ENCODE assay signal across 22 mouse cellular contexts in the genomic region with DNA sequence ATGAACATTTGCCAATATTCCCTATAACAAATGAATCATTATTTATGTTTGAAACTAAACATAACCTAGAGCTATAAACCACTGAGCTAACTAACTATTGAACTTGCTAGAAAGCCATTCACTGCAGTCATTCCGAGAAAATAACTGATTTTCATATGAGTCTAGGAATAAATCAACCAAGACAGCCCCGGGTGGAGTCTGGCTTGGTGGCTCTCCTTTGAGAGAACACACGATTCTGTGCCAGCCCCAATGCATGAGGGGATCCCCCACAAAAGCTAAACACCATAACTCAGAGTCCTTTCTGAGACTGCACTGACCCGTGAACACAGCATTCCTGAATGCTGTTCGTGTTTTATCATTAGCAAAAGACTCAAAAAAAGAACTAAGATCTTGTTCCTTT. TPM values are rescaled to one million over a fixed set of nuclear protein-coding genes. Genes with fewer than 3 reads are reported as not detected.
DNase-seq lines count a peak whose midpoint lies in the region; ATAC-seq and TF ChIP-seq lines count a peak whose summit lies in the region.
"Had no signal": no experiment of that assay in that cellular context is flagged by ENCODE, and none has a peak within 500 bp of the region (broad histone marks: within the 10 kb centered on the region; RNA-seq: fewer than 3 reads in every experiment).

No protein-coding gene starts in this region.

- peak; percentile 97 for TF ChIP-seq EP300 in CH12.LX (IDR thresholded peaks at IDR 0.05; ENCODE audit: low read length)

- in situ Hi-C loops in CH12.LX (cut with MboI; ENCODE audit: low pct_ligation_motif_present, low pct_unique_long_range_greater_than_20kb, low sequenced_read_pairs): loop anchor here (5.0 to 25.0 kb wide), 2 partner anchors 38 to 1248 kb away; a partner anchor contains a TSS
- in situ Hi-C loops in Patski (cut with MboI; ENCODE audit: low pct_unique_long_range_greater_than_20kb): loop anchor here (25.0 kb wide), 1 partner anchor 1023 kb away; no protein-coding TSS in a partner anchor

- no peaks in the 10 kb centered on the region for H3K79me2 ChIP-seq in CH12.LX (replicated peaks; ENCODE audit: control insufficient read depth, extremely low read depth, insufficient read depth, poor library complexity, severe bottlenecking)

- dilution Hi-C loops in CH12.LX (cut with MboI; ENCODE audit: extremely low pct_ligation_motif_present, extremely low pct_unique_long_range_greater_than_20kb, low sequenced_read_pairs): no loop called here

- POLR2A ChIA-PET in Patski (lab: Charles Lee): no interaction called here

- CTCF ChIA-PET in Patski (lab: Charles Lee): interaction anchor here (0.7 to 1.5 kb wide), 3 partner anchors 8 to 38 kb away, joined by 3 to 4 read pairs (median 3); no protein-coding TSS in a partner anchor

- H3K27ac ChIP-seq in midbrain, embryonic 11.5 days (ENCODE audit: low read depth, low read length): no peak overlapping the region
- H3K27ac ChIP-seq in midbrain, embryonic 15.5 days: no peak overlapping the region
- no peak overlapping the region for H3K27ac ChIP-seq in CH12.LX (ENCODE audit: insufficient read depth, low read depth)
- H3K27ac ChIP-seq: embryonic facial prominence, embryonic 10.5 days; embryonic facial prominence, embryonic 12.5 days; forebrain, embryonic 13.5 days; forebrain, embryonic 15.5 days had no signal

- H3K4me1 ChIP-seq in midbrain, embryonic 11.5 days (ENCODE audit: control insufficient read depth, insufficient read depth, low read length): no peaks in the 10 kb centered on the region
- no peaks in the 10 kb centered on the region for H3K4me1 ChIP-seq in midbrain, embryonic 15.5 days
- peaks cover 24 to 85% of the 10 kb centered on the region in 2 experiments for H3K4me1 ChIP-seq in CH12.LX (ENCODE audit: control insufficient read depth in 1 of 2, insufficient read depth in 2 of 2)
- H3K4me1 ChIP-seq: embryonic facial prominence, embryonic 10.5 days; embryonic facial prominence, embryonic 12.5 days; forebrain, embryonic 13.5 days; forebrain, embryonic 15.5 days had no signal

- H3K9ac ChIP-seq in midbrain, embryonic 11.5 days (ENCODE audit: low read length): no peak overlapping the region
- H3K9ac ChIP-seq in midbrain, embryonic 15.5 days: no peak overlapping the region
- H3K9ac ChIP-seq in CH12.LX (ENCODE audit: insufficient read depth, low read depth): no peak overlapping the region
- H3K9ac ChIP-seq: embryonic facial prominence, embryonic 12.5 days; forebrain, embryonic 13.5 days; forebrain, embryonic 15.5 days; forebrain, postnatal 0 days had no signal

- no peak; the same call in none of the 2 replicates for TF ChIP-seq RAD21 in CH12.LX (IDR thresholded peaks at IDR 0.05; ENCODE audit: low read depth, low read length)

- H3K4me3 ChIP-seq in midbrain, embryonic 11.5 days (ENCODE audit: low read depth, low read length): no peak overlapping the region
- no peak overlapping the region for H3K4me3 ChIP-seq in midbrain, embryonic 15.5 days
- H3K4me3 ChIP-seq in CH12.LX (replicated peaks in 1 of 3; ENCODE audit: low read depth in 2 of 3, low read length in 2 of 3, poor library complexity in 1 of 3): no peak overlapping the region
- H3K4me3 ChIP-seq: embryonic facial prominence, embryonic 10.5 days; embryonic facial prominence, embryonic 12.5 days; forebrain, embryonic 13.5 days; forebrain, embryonic 15.5 days had no signal

- H3K27me3 ChIP-seq in midbrain, embryonic 11.5 days (ENCODE audit: control insufficient read depth, insufficient read depth, low read length): no peaks in the 10 kb centered on the region
- H3K27me3 ChIP-seq in midbrain, embryonic 15.5 days (replicated peaks): no peaks in the 10 kb centered on the region
- no peaks in the 10 kb centered on the region for H3K27me3 ChIP-seq in CH12.LX (replicated peaks)
- H3K27me3 ChIP-seq in Patski: no peaks in the 10 kb centered on the region
- H3K27me3 ChIP-seq: embryonic facial prominence, embryonic 12.5 days; forebrain, embryonic 13.5 days; forebrain, embryonic 15.5 days had no signal

- WGBS in midbrain, embryonic 11.5 days: 74% methylated on average over 5 of the region's 5 CpGs
- 59% methylated on average over 5 of the region's 5 CpGs for WGBS in midbrain, embryonic 15.5 days

- no peaks in the 10 kb centered on the region for H3K9me3 ChIP-seq in midbrain, embryonic 11.5 days (ENCODE audit: control insufficient read depth, low read length)
- H3K9me3 ChIP-seq in midbrain, embryonic 15.5 days: no peaks in the 10 kb centered on the region
- no peaks in the 10 kb centered on the region for H3K9me3 ChIP-seq in CH12.LX (replicated peaks; ENCODE audit: low read length)
- H3K9me3 ChIP-seq: embryonic facial prominence, embryonic 10.5 days; embryonic facial prominence, embryonic 12.5 days; forebrain, embryonic 13.5 days; forebrain, embryonic 15.5 days had no signal

- H3K4me2 ChIP-seq in midbrain, embryonic 11.5 days: no peak overlapping the region
- H3K4me2 ChIP-seq in midbrain, embryonic 15.5 days: no peak overlapping the region
- 0 out of 2 replicates have a peak overlapping the region, but pooled peaks have one; percentile 24 for H3K4me2 ChIP-seq in CH12.LX (ENCODE audit: insufficient read depth, low read depth, poor library complexity, severe bottlenecking)
- H3K4me2 ChIP-seq: embryonic facial prominence, embryonic 12.5 days; forebrain, embryonic 13.5 days; forebrain, embryonic 15.5 days had no signal

- ATAC-seq in midbrain, embryonic 11.5 days (ENCODE audit: low FRiP score): no peak
- no peak for ATAC-seq in midbrain, embryonic 15.5 days (replicated peaks)
- ATAC-seq in Patski: peak; percentile 65
- ATAC-seq: CD4-positive, CD25-positive, alpha-beta regulatory T cell, adult 4 months; forebrain, embryonic 13.5 days; forebrain, embryonic 15.5 days; forebrain, postnatal 0 days had no signal

- H3K36me3 ChIP-seq in midbrain, embryonic 11.5 days (ENCODE audit: control insufficient read depth, insufficient read depth, low read length): no peaks in the 10 kb centered on the region
- H3K36me3 ChIP-seq in midbrain, embryonic 15.5 days (replicated peaks): no peaks in the 10 kb centered on the region
- H3K36me3 ChIP-seq in CH12.LX (replicated peaks in 1 of 2; ENCODE audit: control insufficient read depth in 1 of 2, insufficient read depth in 1 of 2, low read length in 1 of 2): no peaks in the 10 kb centered on the region
- H3K36me3 ChIP-seq: embryonic facial prominence, embryonic 10.5 days; embryonic facial prominence, embryonic 12.5 days; forebrain, embryonic 15.5 days had no signal

- TF ChIP-seq CTCF in CH12.LX (conservative IDR thresholded peaks at IDR 0.05 in 1 of 2, IDR thresholded peaks at IDR 0.05 in 1 of 2; ENCODE audit: low read depth in 2 of 2, low read length in 2 of 2) (no peak), Patski (IDR thresholded peaks at IDR 0.05) (no peak)

- no peak for TF ChIP-seq POLR2A in CH12.LX (IDR thresholded peaks at IDR 0.05; ENCODE audit: low read depth, low read length)

- DNase-seq in midbrain, embryonic 11.5 days (ENCODE audit: low spot score, missing footprints): peak; percentile 49
- DNase-seq in CH12.LX (ENCODE audit: extremely low read depth) (peak; percentile 87), Patski (ENCODE audit: low read depth, low spot score) (no peak)
- DNase-seq in cerebellum, postnatal 14 days: no peak
- DNase-seq in ovary, postnatal 14 days (ENCODE audit: low spot score): no peak
- DNase-seq: adrenal gland, adult 2 months; adrenal gland, postnatal 10 days; adrenal gland, postnatal 25 days; B cell, adult 2 months; cerebellum, adult 11 months; cerebellum, adult 18-20 months; cerebellum, adult 8-10 months; cerebellum, adult 9-11 months; cerebellum, postnatal 25 days; forebrain, postnatal 0 days had no signal

TF ChIP-seq in CH12.LX, 34 proteins besides CTCF, POLR2A, EP300 and RAD21 (continues in another document):
- peak; percentile 56; the same call in 1 of the 2 replicates for TF ChIP-seq SIN3A (IDR thresholded peaks at IDR 0.05; ENCODE audit: low read length)
- TF ChIP-seq SMC3 (IDR thresholded peaks at IDR 0.05; ENCODE audit: low read depth, low read length): peak; percentile 5; the same call in 1 of the 2 replicates
- peak; percentile 81; the same call in 1 of the 2 replicates for TF ChIP-seq RCOR1 (conservative IDR thresholded peaks at IDR 0.05; ENCODE audit: low read depth, low read length)
- no peak for TF ChIP-seq ZMIZ1 (IDR thresholded peaks at IDR 0.05; ENCODE audit: low read depth, low read length)
- peak; percentile 56; the same call in 1 of the 2 replicates for TF ChIP-seq MAZ (IDR thresholded peaks at IDR 0.05; ENCODE audit: low read depth, low read length)
- TF ChIP-seq MYC (IDR thresholded peaks at IDR 0.05; ENCODE audit: low read depth, low read length): peak; percentile 47; the same call in 1 of the 2 replicates
- TF ChIP-seq JUN (IDR thresholded peaks at IDR 0.05; ENCODE audit: insufficient read depth, low read depth, low read length): peak; percentile 94
- no peak for TF ChIP-seq HCFC1 (IDR thresholded peaks at IDR 0.05; ENCODE audit: low read depth, low read length)
- TF ChIP-seq ZNF384 (IDR thresholded peaks at IDR 0.05; ENCODE audit: low read depth, low read length): no peak
- TF ChIP-seq ETS1 (conservative IDR thresholded peaks at IDR 0.05; ENCODE audit: low read depth, low read length): peak; percentile 82
- TF ChIP-seq CHD1 (IDR thresholded peaks at IDR 0.05; ENCODE audit: low read depth, low read length): no peak; the same call in 1 of the 2 replicates
- 0 out of 2 replicates have a peak, but pooled peaks have one; percentile 4 for TF ChIP-seq KAT2A (IDR thresholded peaks at IDR 0.05; ENCODE audit: insufficient replicate concordance, low read length)
- TF ChIP-seq JUND (conservative IDR thresholded peaks at IDR 0.05; ENCODE audit: low read depth, low read length): peak; percentile 97
- TF ChIP-seq TBP (conservative IDR thresholded peaks at IDR 0.05; ENCODE audit: low read depth, low read length): no peak
- TF ChIP-seq CHD2 (IDR thresholded peaks at IDR 0.05; ENCODE audit: low read length): peak; percentile 59
- no peak for TF ChIP-seq ZKSCAN1 (IDR thresholded peaks at IDR 0.05; ENCODE audit: borderline replicate concordance, low read depth, low read length)
- no peak for TF ChIP-seq MXI1 (IDR thresholded peaks at IDR 0.05; ENCODE audit: low read depth, low read length)
- no peak for TF ChIP-seq USF1 (IDR thresholded peaks at IDR 0.05; ENCODE audit: low read depth, low read length)
- TF ChIP-seq NRF1 (IDR thresholded peaks at IDR 0.05; ENCODE audit: low read depth, low read length): no peak
- peak; percentile 82 for TF ChIP-seq MAFK (IDR thresholded peaks at IDR 0.05; ENCODE audit: insufficient replicate concordance, low read length)
- TF ChIP-seq NELFE (IDR thresholded peaks at IDR 0.05; ENCODE audit: low read depth, low read length): no peak

RNA-seq across cellular contexts. Expression of a gene that starts 8.0 kb away (rescaled TPM):
- polyA plus RNA-seq in midbrain, embryonic 11.5 days (2014; fragmentation: Nextera tagmentation; extraction: Ambion mirVana): 0.26 and 0.63 TPM in 2 replicates
- 0.87 and 1.3 TPM in 2 replicates for polyA plus RNA-seq in midbrain, embryonic 15.5 days (2015; fragmentation: Nextera tagmentation; extraction: Ambion mirVana)
- total RNA-seq in CH12.LX (2012; rRNA removed) (1.7 and 3.0 TPM in 2 replicates), CH12.LX (2014; rRNA removed) (6.8 and 9.1 TPM in 2 replicates)
- polyA plus RNA-seq in CH12.LX (2012; ENCODE audit: insufficient read length, low read depth) (4.1 and 5.0 TPM in 2 replicates), Patski (2021) (not detected)
- total RNA-seq: MEL had no signal

Comparison
In these comparisons a context has a peak if more than half of its experiments do, and no peak if none do; other contexts are left out.
1. DNase-seq: peak in midbrain, embryonic 11.5 days (single experiment) and CH12.LX (single experiment); none in Patski (single experiment), cerebellum, postnatal 14 days (0 of 2) and ovary, postnatal 14 days (single experiment).